Mouse (Mus musculus): ENCODE measurements around the gene Dexi. TPM values are rescaled to one million over a fixed set of nuclear protein-coding genes. Genes with fewer than 3 reads are reported as not detected.

The Dexi gene
- polyA plus RNA-seq (2016; fragmentation: Nextera tagmentation; extraction: Ambion mirVana) = 14.9 and 22.1 TPM in 2 replicates

GRCm38 (mm10) chr16:10542698-10543365 lies at the start of gene Dexi:
Gene Dexi (minus strand): TSS chr16:10543054.
- Histone ChIP-seq H3K4me3 (peak within 1 kb of the TSS; percentile 87), H3K27me3 (ENCODE audit: insufficient read depth, poor library complexity, severe bottlenecking) (no peaks in the 10 kb centered on the region), H3K4me1 (replicated peaks) (peaks cover 59% of the 10 kb centered on the region), H3K36me3 (peaks cover 3% of the 10 kb centered on the region; the same call in 1 of the 2 replicates), H3K27ac (peak within 1 kb of the TSS; percentile 95), H3K9me3 (no peaks in the 10 kb centered on the region)
- WGBS = under 1% methylated on average over 61 of the region's 61 CpGs
- peak; percentile 94 for DNase-seq (ENCODE audit: low spot score)

GRCm38 (mm10) chr16:10586546-10586945 lies 43.7 kb upstream of the Dexi start:
- Histone ChIP-seq H3K27ac (no peak overlapping the region), H3K4me1 (replicated peaks) (no peaks in the 10 kb centered on the region), H3K36me3 (peaks cover 38% of the 10 kb centered on the region), H3K4me3 (no peak overlapping the region), H3K9me3 (no peaks in the 10 kb centered on the region), H3K27me3 (ENCODE audit: insufficient read depth, poor library complexity, severe bottlenecking) (no peaks in the 10 kb centered on the region)
- WGBS = 90% methylated on average over 3 of the region's 3 CpGs
- no peak for DNase-seq (ENCODE audit: low spot score)

DNA sequence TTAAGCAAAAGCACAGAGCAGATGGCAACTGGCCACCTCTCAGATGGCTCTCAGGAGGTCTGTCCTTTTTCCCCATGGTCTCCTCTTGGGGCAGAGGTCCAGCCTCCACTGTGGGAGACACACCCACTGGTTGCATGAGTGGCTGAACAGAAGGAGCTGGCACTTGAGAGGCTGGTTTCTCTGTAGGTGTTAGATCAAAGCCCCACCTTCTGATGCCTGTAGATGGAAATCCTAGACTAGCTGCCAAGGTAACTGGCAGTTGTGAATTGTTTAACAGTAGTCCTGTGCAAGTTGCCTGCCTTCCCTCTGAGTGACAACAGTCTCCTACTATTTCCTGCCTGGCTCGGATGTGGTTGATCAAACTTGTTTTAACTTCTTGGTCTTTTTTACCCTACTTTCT lies 42.3 kb upstream of the Dexi start:
- H3K27me3 ChIP-seq (ENCODE audit: insufficient read depth, poor library complexity, severe bottlenecking) = no peaks in the 10 kb centered on the region
- no peaks in the 10 kb centered on the region for H3K9me3 ChIP-seq
- H3K36me3 ChIP-seq = peaks cover 50% of the 10 kb centered on the region
- 88% methylated on average over 1 of the region's 1 CpGs for WGBS
- H3K27ac ChIP-seq = no peak overlapping the region
- H3K4me1 ChIP-seq (replicated peaks) = no peaks in the 10 kb centered on the region
- H3K4me3 ChIP-seq = no peak overlapping the region
- no peak for DNase-seq (ENCODE audit: low spot score)

DNA sequence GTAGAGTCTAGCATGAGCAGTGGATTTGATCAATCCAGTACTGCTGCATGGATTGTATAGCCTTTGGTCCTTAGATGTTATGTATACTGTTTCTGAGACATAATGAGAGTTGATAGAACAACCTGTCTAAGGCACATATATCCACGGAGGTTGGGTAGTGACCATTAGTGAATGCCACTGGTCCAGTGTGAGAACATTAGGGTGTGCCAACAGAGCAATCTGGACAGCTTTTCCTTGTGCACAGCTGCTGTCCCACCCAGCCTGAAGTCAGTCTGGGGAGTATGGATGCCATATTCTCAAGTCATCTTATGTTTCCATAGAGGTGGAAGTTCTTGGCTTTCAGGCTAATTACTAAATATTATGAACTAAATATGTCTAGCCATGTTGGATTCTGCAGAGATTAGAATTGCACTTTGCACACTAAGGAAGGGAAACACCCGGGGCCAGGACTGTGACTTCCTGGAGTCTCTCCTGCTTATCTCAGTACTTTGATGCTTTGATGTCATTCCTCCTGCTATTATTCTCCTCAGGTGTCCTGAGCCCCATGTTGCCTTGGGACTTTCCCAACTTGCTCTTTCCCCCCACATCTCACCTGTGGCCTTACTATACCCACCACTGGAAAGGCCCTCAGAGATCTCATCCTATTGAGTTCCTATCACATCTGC lies 38.5 kb upstream of the Dexi start:
- H3K9me3 ChIP-seq = no peaks in the 10 kb centered on the region
- no peak for DNase-seq (ENCODE audit: low spot score)
- H3K36me3 ChIP-seq = peaks cover 61% of the 10 kb centered on the region
- no peaks in the 10 kb centered on the region for H3K4me1 ChIP-seq (replicated peaks)
- WGBS = 88% methylated on average over 2 of the region's 2 CpGs
- H3K27ac ChIP-seq = no peak overlapping the region
- no peak overlapping the region for H3K4me3 ChIP-seq
- no peaks in the 10 kb centered on the region for H3K27me3 ChIP-seq (ENCODE audit: insufficient read depth, poor library complexity, severe bottlenecking)

- no peaks in the 10 kb centered on the region for H3K9me3 ChIP-seq
- no peaks in the 10 kb centered on the region for H3K27me3 ChIP-seq (ENCODE audit: insufficient read depth, poor library complexity, severe bottlenecking)
- H3K4me1 ChIP-seq (replicated peaks) = no peaks in the 10 kb centered on the region
- no peak overlapping the region for H3K4me3 ChIP-seq
- H3K36me3 ChIP-seq = peaks cover 74% of the 10 kb centered on the region
- DNase-seq (ENCODE audit: low spot score) = no peak
- no peak overlapping the region for H3K27ac ChIP-seq
- 76% methylated on average over 1 of the region's 1 CpGs for WGBS
Observed at GRCm38 (mm10) chr16:10578376-10578775, 35.5 kb upstream of the Dexi start.

DNA sequence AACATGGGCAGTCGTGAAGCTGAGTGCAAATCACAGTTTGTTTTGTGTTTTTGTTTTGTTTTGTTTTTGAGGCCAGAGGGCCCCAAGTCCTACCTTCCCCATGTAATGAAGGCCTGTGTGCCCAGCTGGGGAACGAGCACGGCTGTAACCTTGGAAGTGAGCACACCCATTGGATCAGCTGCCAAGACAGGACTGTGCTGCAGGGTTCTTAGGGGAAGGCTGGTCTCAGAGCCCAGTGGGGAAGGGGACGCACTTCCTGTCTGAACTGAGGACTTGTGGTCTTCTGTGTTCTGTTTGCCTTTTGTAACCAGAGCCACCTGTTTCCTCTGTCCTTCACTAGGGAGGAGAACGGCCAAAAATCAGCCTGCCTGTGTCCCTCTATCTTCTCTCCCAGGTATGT lies 34.7 kb upstream of the Dexi start:
- Histone ChIP-seq H3K4me3 (no peak overlapping the region), H3K27me3 (ENCODE audit: insufficient read depth, poor library complexity, severe bottlenecking) (no peaks in the 10 kb centered on the region), H3K9me3 (no peaks in the 10 kb centered on the region), H3K27ac (no peak overlapping the region), H3K36me3 (peaks cover 79% of the 10 kb centered on the region), H3K4me1 (replicated peaks) (no peaks in the 10 kb centered on the region)
- 72% methylated on average over 5 of the region's 5 CpGs for WGBS
- no peak for DNase-seq (ENCODE audit: low spot score)

GRCm38 (mm10) chr16:10575915-10576314 lies 33.1 kb upstream of the Dexi start:
- H3K4me1 ChIP-seq (replicated peaks) = no peaks in the 10 kb centered on the region
- DNase-seq (ENCODE audit: low spot score) = no peak
- H3K9me3 ChIP-seq = no peaks in the 10 kb centered on the region
- no peaks in the 10 kb centered on the region for H3K27me3 ChIP-seq (ENCODE audit: insufficient read depth, poor library complexity, severe bottlenecking)
- H3K4me3 ChIP-seq = no peak overlapping the region
- 86% methylated on average over 4 of the region's 4 CpGs for WGBS
- no peak overlapping the region for H3K27ac ChIP-seq
- peaks cover 71% of the 10 kb centered on the region for H3K36me3 ChIP-seq

DNA sequence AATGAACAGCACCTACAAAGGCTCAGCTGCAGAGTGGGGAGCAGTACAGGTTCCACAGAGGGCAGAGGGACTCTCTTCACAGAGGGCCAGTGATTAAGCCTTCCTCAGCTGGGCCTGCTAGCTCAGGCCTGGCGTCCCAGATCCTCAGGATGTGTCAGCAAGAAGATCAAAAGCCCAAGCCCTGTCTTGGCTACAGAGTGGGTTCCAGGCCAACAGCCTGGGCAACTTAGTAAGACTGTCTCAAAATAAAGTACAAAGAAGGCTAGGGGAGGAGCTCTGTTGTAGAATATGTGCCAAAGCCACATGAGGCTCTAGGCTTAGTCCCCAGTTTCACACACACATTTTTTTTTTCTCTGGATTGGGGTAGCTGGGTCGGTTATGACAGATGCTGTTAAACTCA lies 32.1 kb upstream of the Dexi start:
- Histone ChIP-seq H3K27me3 (ENCODE audit: insufficient read depth, poor library complexity, severe bottlenecking) (no peaks in the 10 kb centered on the region), H3K4me3 (no peak overlapping the region), H3K4me1 (replicated peaks) (no peaks in the 10 kb centered on the region), H3K27ac (no peak overlapping the region), H3K36me3 (peaks cover 62% of the 10 kb centered on the region), H3K9me3 (no peaks in the 10 kb centered on the region)
- WGBS = 86% methylated on average over 2 of the region's 2 CpGs
- DNase-seq (ENCODE audit: low spot score) = no peak

- WGBS = 59% methylated on average over 2 of the region's 2 CpGs
- Histone ChIP-seq H3K9me3 (no peaks in the 10 kb centered on the region), H3K4me3 (no peak overlapping the region), H3K27ac (no peak overlapping the region), H3K27me3 (ENCODE audit: insufficient read depth, poor library complexity, severe bottlenecking) (no peaks in the 10 kb centered on the region), H3K4me1 (replicated peaks) (no peaks in the 10 kb centered on the region), H3K36me3 (peaks cover 66% of the 10 kb centered on the region)
- DNase-seq (ENCODE audit: low spot score) = peak; percentile 9
Observed at GRCm38 (mm10) chr16:10571820-10572219, 29.0 kb upstream of the Dexi start.

- H3K36me3 ChIP-seq = peaks cover 56% of the 10 kb centered on the region
- WGBS = 75% methylated on average over 1 of the region's 1 CpGs
- DNase-seq (ENCODE audit: low spot score) = no peak
- no peaks in the 10 kb centered on the region for H3K9me3 ChIP-seq
- H3K4me3 ChIP-seq = no peak overlapping the region
- peaks cover 6% of the 10 kb centered on the region for H3K4me1 ChIP-seq (replicated peaks)
- no peak overlapping the region for H3K27ac ChIP-seq
- no peaks in the 10 kb centered on the region for H3K27me3 ChIP-seq (ENCODE audit: insufficient read depth, poor library complexity, severe bottlenecking)
Observed at GRCm38 (mm10) chr16:10570708-10571107, 27.9 kb upstream of the Dexi start.

GRCm38 (mm10) chr16:10569809-10570395 lies 27.0 kb upstream of the Dexi start:
- no peak for DNase-seq (ENCODE audit: low spot score)
- H3K27me3 ChIP-seq (ENCODE audit: insufficient read depth, poor library complexity, severe bottlenecking) = no peaks in the 10 kb centered on the region
- 90% methylated on average over 5 of the region's 5 CpGs for WGBS
- H3K4me3 ChIP-seq = no peak overlapping the region
- no peaks in the 10 kb centered on the region for H3K9me3 ChIP-seq
- H3K4me1 ChIP-seq (replicated peaks) = peaks cover 11% of the 10 kb centered on the region
- no peak overlapping the region for H3K27ac ChIP-seq
- peaks cover 52% of the 10 kb centered on the region for H3K36me3 ChIP-seq

- no peaks in the 10 kb centered on the region for H3K27me3 ChIP-seq (ENCODE audit: insufficient read depth, poor library complexity, severe bottlenecking)
- DNase-seq (ENCODE audit: low spot score) = no peak
- no peaks in the 10 kb centered on the region for H3K9me3 ChIP-seq
- 95% methylated on average over 4 of the region's 4 CpGs for WGBS
- no peak overlapping the region for H3K27ac ChIP-seq
- peaks cover 11% of the 10 kb centered on the region for H3K4me1 ChIP-seq (replicated peaks)
- peaks cover 52% of the 10 kb centered on the region for H3K36me3 ChIP-seq
- H3K4me3 ChIP-seq = no peak overlapping the region
Observed at GRCm38 (mm10) chr16:10567153-10567552, 24.3 kb upstream of the Dexi start.

DNA sequence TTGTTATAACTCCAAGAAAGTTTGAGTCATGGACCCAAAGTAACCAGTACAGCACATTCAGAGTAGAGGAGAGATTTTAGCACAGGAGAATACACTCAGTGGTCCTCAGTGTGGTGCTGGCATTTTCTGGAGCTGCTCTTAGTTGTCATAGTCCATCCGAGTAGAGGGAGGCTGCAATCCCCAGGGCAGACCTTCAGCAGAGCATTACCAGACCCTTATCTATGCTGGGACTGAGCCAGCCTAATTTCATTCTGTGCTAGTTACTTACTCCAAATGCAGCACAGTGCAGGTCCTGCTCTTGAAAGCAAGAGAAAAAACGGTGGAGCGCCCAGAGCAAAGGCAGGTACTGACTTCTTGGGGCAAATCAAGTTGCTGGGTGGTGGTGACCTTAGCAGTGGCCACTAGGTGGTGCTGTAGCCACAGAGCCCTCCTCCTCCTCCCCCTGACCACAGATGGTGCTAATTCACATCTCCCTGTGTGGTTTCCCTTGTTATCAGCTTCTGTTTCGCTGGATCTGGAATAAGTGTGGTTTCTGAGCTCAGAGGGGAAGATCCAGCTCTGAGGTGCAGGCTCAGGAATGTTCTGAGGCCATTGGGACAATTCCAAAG lies 22.5 kb upstream of the Dexi start:
- no peak overlapping the region for H3K4me3 ChIP-seq
- H3K27me3 ChIP-seq (ENCODE audit: insufficient read depth, poor library complexity, severe bottlenecking) = no peaks in the 10 kb centered on the region
- H3K36me3 ChIP-seq = peaks cover 58% of the 10 kb centered on the region
- DNase-seq (ENCODE audit: low spot score) = peak; percentile 72
- H3K9me3 ChIP-seq = no peaks in the 10 kb centered on the region
- WGBS = 39% methylated on average over 4 of the region's 4 CpGs
- peaks cover 11% of the 10 kb centered on the region for H3K4me1 ChIP-seq (replicated peaks)
- H3K27ac ChIP-seq = no peak overlapping the region
